Mouse (Mus musculus) CH12.LX (cell line): ENCODE data around the gene Ganc. TPM values are rescaled to one million over a fixed set of nuclear protein-coding genes. Genes with fewer than 3 reads are reported as not detected.

Source experiments
- DNase-seq: peaks from one replicate; pipeline ENCODE4 v3.0.0-alpha.2; 2013; ENCODE audit errors: extremely low read depth
- H3K27ac ChIP-seq: 2 replicates; pipeline ENCODE4 v1.5.1; 2012; ENCODE audit warnings: low read depth, mild to moderate bottlenecking, control low read depth, moderate library complexity; ENCODE audit not compliant: insufficient read depth
- H3K27me3 ChIP-seq: replicated peaks from 2 replicates; pipeline ENCODE3; 2012; ENCODE audit warnings: inconsistent platforms
- H3K36me3 ChIP-seq, 2 experiments: replicated peaks in 1 of 2; 2 replicates each; pipeline versions ENCODE3 to v1.6.1; 2012; ENCODE audit warnings: inconsistent platforms in 1 of 2, low read length in 1 of 2, mild to moderate bottlenecking in 1 of 2, mixed read lengths in 1 of 2, moderate library complexity in 1 of 2; ENCODE audit not compliant: control insufficient read depth in 1 of 2, insufficient read depth in 1 of 2
- H3K4me1 ChIP-seq, 2 experiments: 2 replicates each; pipeline ENCODE4 v1.6.1; 2012; ENCODE audit warnings: inconsistent platforms in 1 of 2, moderate library complexity in 1 of 2; ENCODE audit not compliant: insufficient read depth in 2 of 2, control insufficient read depth in 1 of 2
- H3K4me2 ChIP-seq: 2 replicates; pipeline ENCODE4 v1.6.1; 2012; ENCODE audit warnings: low read depth, mild to moderate bottlenecking, control low read depth; ENCODE audit not compliant: poor library complexity, insufficient read depth, severe bottlenecking
- H3K4me3 ChIP-seq, 3 experiments: fragments of 150-350 bp in 1 of 3; sonication (generic) in 1 of 3; replicated peaks in 1 of 3; 2 replicates each; pipeline versions ENCODE3 to v1.5.1; 2011 to 2012; ENCODE audit warnings: low read depth in 2 of 3, low read length in 2 of 3, mild to moderate bottlenecking in 2 of 3, moderate library complexity in 2 of 3, control low read depth in 1 of 3, improper control_type of control experiment in 1 of 3, inconsistent platforms in 1 of 3, mixed read lengths in 1 of 3; ENCODE audit not compliant: poor library complexity in 1 of 3
- H3K79me2 ChIP-seq: replicated peaks from 2 replicates; pipeline ENCODE4 v1.6.1; 2012; ENCODE audit warnings: mild to moderate bottlenecking, moderate library complexity; ENCODE audit not compliant: control insufficient read depth, poor library complexity, insufficient read depth, severe bottlenecking; ENCODE audit errors: extremely low read depth
- H3K9ac ChIP-seq: 2 replicates; pipeline ENCODE4 v1.6.1; 2012; ENCODE audit warnings: low read depth, mild to moderate bottlenecking, control low read depth, moderate library complexity; ENCODE audit not compliant: insufficient read depth
- H3K9me3 ChIP-seq: replicated peaks from 2 replicates; pipeline ENCODE3; 2012; ENCODE audit warnings: low read length, inconsistent platforms, mixed read lengths
- CTCF ChIP-seq, 2 experiments: IDR thresholded peaks in 1 of 2; conservative IDR thresholded peaks in 1 of 2; 2 replicates each; pipeline ENCODE4 v1.5.1; 2011 to 2012; ENCODE audit warnings: low read depth in 2 of 2, low read length in 2 of 2, improper control_type of control experiment in 1 of 2, inconsistent platforms in 1 of 2, mild to moderate bottlenecking in 1 of 2, moderate library complexity in 1 of 2
- E2F4 ChIP-seq: IDR thresholded peaks from 2 replicates; pipeline ENCODE4 v1.6.1; 2011; ENCODE audit warnings: low read depth, low read length, improper control_type of control experiment; ENCODE audit not compliant: insufficient replicate concordance
- ELF1 ChIP-seq: IDR thresholded peaks from 2 replicates; pipeline ENCODE4 v1.6.1; 2014; ENCODE audit warnings: low read depth, mild to moderate bottlenecking, inconsistent platforms, low read length, improper control_type of control experiment
- GABPA ChIP-seq: IDR thresholded peaks from 2 replicates; pipeline ENCODE4 v1.6.1; 2012; ENCODE audit warnings: low read depth, low read length, improper control_type of control experiment, inconsistent platforms; ENCODE audit not compliant: insufficient replicate concordance
- IRF4 ChIP-seq: IDR thresholded peaks from 2 replicates; pipeline ENCODE4 v1.6.1; 2014; ENCODE audit warnings: low read depth, mild to moderate bottlenecking, inconsistent platforms, low read length, improper control_type of control experiment
- JUN ChIP-seq: IDR thresholded peaks from 2 replicates; pipeline ENCODE4 v1.6.1; 2011; ENCODE audit warnings: low read depth, mild to moderate bottlenecking, low read length, improper control_type of control experiment, moderate library complexity; ENCODE audit not compliant: insufficient read depth
- KAT2A ChIP-seq: IDR thresholded peaks from 2 replicates; pipeline ENCODE4 v1.6.1; 2012; ENCODE audit warnings: low read length, improper control_type of control experiment, inconsistent platforms; ENCODE audit not compliant: insufficient replicate concordance
- MAFK ChIP-seq: IDR thresholded peaks from 2 replicates; pipeline ENCODE4 v1.6.1; 2011; ENCODE audit warnings: low read length, improper control_type of control experiment; ENCODE audit not compliant: insufficient replicate concordance
- MAZ ChIP-seq: IDR thresholded peaks from 2 replicates; pipeline ENCODE4 v1.6.1; 2012; ENCODE audit warnings: low read depth, mild to moderate bottlenecking, inconsistent platforms, low read length, improper control_type of control experiment, moderate library complexity
- MEF2A ChIP-seq: IDR thresholded peaks from 2 replicates; pipeline ENCODE4 v1.6.1; 2014; ENCODE audit warnings: low read depth, mild to moderate bottlenecking, inconsistent platforms, low read length, improper control_type of control experiment, borderline replicate concordance
- NELFE ChIP-seq: IDR thresholded peaks from 2 replicates; pipeline ENCODE4 v1.6.1; 2011; ENCODE audit warnings: low read depth, low read length, improper control_type of control experiment
- PAX5 ChIP-seq: IDR thresholded peaks from 2 replicates; pipeline ENCODE4 v1.6.1; 2012; ENCODE audit warnings: low read length, inconsistent platforms, mixed read lengths
- RAD21 ChIP-seq: IDR thresholded peaks from 2 replicates; pipeline ENCODE4 v1.6.1; 2011; ENCODE audit warnings: low read depth, mild to moderate bottlenecking, low read length, improper control_type of control experiment, moderate library complexity
- ZKSCAN1 ChIP-seq: IDR thresholded peaks from 2 replicates; pipeline ENCODE4 v1.6.1; 2012; ENCODE audit warnings: low read depth, inconsistent platforms, low read length, improper control_type of control experiment, borderline replicate concordance
- ZMIZ1 ChIP-seq: IDR thresholded peaks from 2 replicates; pipeline ENCODE4 v1.6.1; 2012; ENCODE audit warnings: low read depth, mild to moderate bottlenecking, inconsistent platforms, low read length, improper control_type of control experiment
- ZNF384 ChIP-seq: IDR thresholded peaks from 2 replicates; pipeline ENCODE4 v1.6.1; 2012; ENCODE audit warnings: low read depth, low read length, improper control_type of control experiment, inconsistent platforms
- dilution Hi-C: fragments of 300-500 bp; cut with MboI; formaldehyde crosslinking; loops from 2 replicates; pipeline ENCODE4 v1.14.3; 2020; ENCODE audit warnings: low sequenced_read_pairs; ENCODE audit not compliant: extremely low pct_unique_long_range_greater_than_20kb, extremely low pct_ligation_motif_present
- in situ Hi-C: fragments of 300-500 bp; cut with MboI; formaldehyde crosslinking; loops from 3 replicates; pipeline ENCODE4 v1.14.3; 2019; ENCODE audit warnings: low sequenced_read_pairs, low pct_ligation_motif_present, low pct_unique_long_range_greater_than_20kb, mixed read lengths
- polyA plus RNA-seq: library from polyadenylated mRNA; unstranded; fragments of >175 nt; gene quantifications from 2 replicates; pipeline ENCODE4 v1.2.1, GENCODE M21; 2012; ENCODE audit warnings: low read depth; ENCODE audit not compliant: insufficient read length
- total RNA-seq, 2 experiments: library from RNA; depleted of rRNA; stranded (reverse); fragments of 300-350 nt in 1 of 2; fragments of >200 nt in 1 of 2; gene quantifications; 2 replicates each; pipeline ENCODE4 v1.2.3; 2012 to 2014

Ganc gene
- total and polyA plus RNA-seq, 3 experiments = 7.0 to 9.6 (median 9.5) TPM

DNA sequence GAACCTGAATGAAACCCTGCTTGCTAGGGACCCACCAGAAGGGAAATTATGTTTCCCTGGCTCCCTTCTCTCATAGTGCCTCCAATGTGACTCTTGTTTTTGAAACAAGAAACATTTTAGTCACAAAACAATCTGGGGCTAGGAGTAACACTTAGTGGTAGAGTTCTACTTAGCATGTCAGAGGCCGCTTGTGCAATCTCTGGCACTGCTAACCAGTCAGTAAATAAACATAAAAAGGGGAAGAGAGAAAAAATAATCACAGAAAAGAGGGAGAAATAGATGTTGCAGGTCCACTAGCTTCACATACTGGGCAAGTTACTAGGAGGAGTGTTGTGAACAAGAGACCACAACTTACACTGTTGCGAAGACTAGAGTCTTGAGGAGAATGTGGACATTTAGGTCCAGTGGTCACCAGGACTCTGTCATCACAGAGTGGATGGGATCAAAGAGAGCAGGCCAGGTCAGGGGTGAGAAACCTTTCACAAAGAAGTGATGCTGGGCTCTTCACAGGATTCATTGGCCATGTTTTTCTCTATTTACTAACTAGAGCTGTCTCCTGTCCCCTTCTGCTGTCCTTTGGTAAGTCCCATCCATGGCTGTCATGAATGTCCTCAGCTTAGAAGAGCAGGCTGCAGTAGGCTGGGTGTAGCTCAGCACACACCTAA lies 61.2 kb downstream of the Ganc start:
- dilution Hi-C loops = no loop called here

DNA sequence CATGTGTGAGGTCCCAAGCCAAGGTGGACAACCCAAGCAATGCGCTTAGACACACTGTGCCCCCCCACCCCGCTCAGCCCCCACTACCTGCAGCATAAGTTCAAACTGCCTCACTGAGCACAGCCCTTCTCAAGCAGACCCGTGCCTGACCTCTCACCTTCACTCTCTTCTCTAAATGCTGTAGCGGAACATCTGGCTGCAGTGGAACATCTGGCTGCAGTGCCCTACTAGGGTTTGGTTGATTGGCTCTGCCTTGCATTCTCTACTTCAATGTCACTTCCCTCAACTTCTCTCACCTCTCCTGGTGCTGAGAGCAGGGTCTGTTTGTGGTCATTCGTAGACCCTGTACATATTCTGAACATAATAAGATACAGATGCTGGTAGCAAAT lies 61.7 kb downstream of the Ganc start:
- no peaks in the 10 kb centered on the region for H3K79me2 ChIP-seq
- dilution Hi-C loops = no loop called here
- no peak overlapping the region for H3K4me2 ChIP-seq
- H3K27me3 ChIP-seq = no peaks in the 10 kb centered on the region
- H3K36me3 ChIP-seq = peaks cover 0 to 7% of the 10 kb centered on the region in 2 experiments
- H3K4me3 ChIP-seq = no peak overlapping the region
- no peak for DNase-seq
- TF ChIP-seq JUN (no peak), GABPA (no peak), CTCF (conservative IDR thresholded peaks at IDR 0.05 in 1 of 2, IDR thresholded peaks at IDR 0.05 in 1 of 2; ENCODE audit: low read depth in 2 of 2, low read length in 2 of 2) (no peak), RAD21 (no peak), ZNF384 (no peak), MAFK (no peak), ZKSCAN1 (no peak), E2F4 (no peak), PAX5 (no peak), MAZ (no peak), MEF2A (no peak), NELFE (no peak), IRF4 (no peak), ELF1 (no peak), KAT2A (no peak)
- TF ChIP-seq, all 38 proteins: peak for 0
- Histone ChIP-seq H3K9me3 (no peaks in the 10 kb centered on the region), H3K4me1 (peaks cover 9 to 24% of the 10 kb centered on the region in 2 experiments), H3K27ac (no peak overlapping the region), H3K9ac (no peak overlapping the region)
- in situ Hi-C loops = loop anchor here (10.0 to 25.0 kb wide), 2 partner anchors 409 to 647 kb away; partner anchors contain the start of gene Tgm7

More for the DNA sequence above, 61.2 kb downstream of the Ganc start:
- in situ Hi-C loops = loop anchor here (10.0 to 25.0 kb wide), 2 partner anchors 410 to 647 kb away; partner anchors contain the start of gene Tgm7
- Histone ChIP-seq H3K27ac (no peak overlapping the region), H3K4me3 (no peak overlapping the region), H3K36me3 (peaks cover 0 to 10% of the 10 kb centered on the region in 2 experiments), H3K4me1 (peaks cover 6 to 21% of the 10 kb centered on the region in 2 experiments), H3K79me2 (no peaks in the 10 kb centered on the region), H3K4me2 (no peak overlapping the region), H3K27me3 (no peaks in the 10 kb centered on the region), H3K9me3 (no peaks in the 10 kb centered on the region), H3K9ac (no peak overlapping the region)
- TF ChIP-seq ZMIZ1 (no peak), ELF1 (no peak)
- no peak for DNase-seq
